Comparison of ENCODE assay signal across 12 mouse cellular contexts in genomic region chr10:67482268-67482667, GRCm38 (mm10). TPM values are rescaled to one million over a fixed set of nuclear protein-coding genes. Genes with fewer than 3 reads are reported as not detected.
DNase-seq lines count a peak whose midpoint lies in the region; ATAC-seq and TF ChIP-seq lines count a peak whose summit lies in the region.
"Had no signal": no experiment of that assay in that cellular context is flagged by ENCODE, and none has a peak within 500 bp of the region (broad histone marks: within the 10 kb centered on the region; RNA-seq: fewer than 3 reads in every experiment).

No protein-coding gene starts in this region.

- WGBS in forebrain, embryonic 13.5 days: 63% methylated on average over 14 of the region's 14 CpGs
- 75% methylated on average over 14 of the region's 14 CpGs for WGBS in forebrain, embryonic 11.5 days
- 21% methylated on average over 14 of the region's 14 CpGs for WGBS in olfactory bulb, adult 2 months
- WGBS in liver, embryonic 11.5 days: 65% methylated on average over 14 of the region's 14 CpGs

- no peak overlapping the region for H3K4me3 ChIP-seq in forebrain, embryonic 13.5 days
- H3K4me3 ChIP-seq in forebrain, embryonic 11.5 days (ENCODE audit: low read depth, low read length): no peak overlapping the region
- peak overlapping the region; percentile 28 for H3K4me3 ChIP-seq in layer of hippocampus, adult 2 months
- 0 out of 2 replicates have a peak overlapping the region, but pooled peaks have one; percentile 0 for H3K4me3 ChIP-seq in olfactory bulb, adult 2 months (ENCODE audit: insufficient read depth, low read depth, low read length)
- H3K4me3 ChIP-seq in liver, embryonic 11.5 days (ENCODE audit: low read depth, low read length): no peak overlapping the region
- H3K4me3 ChIP-seq: heart, embryonic 13.5 days; intestine, embryonic 15.5 days; limb, embryonic 15.5 days; neural tube, embryonic 12.5 days had no signal

- no peak for TF ChIP-seq POLR2A in olfactory bulb, adult 2 months (IDR thresholded peaks at IDR 0.05; ENCODE audit: insufficient read depth, low read depth, low read length)

- H3K27ac ChIP-seq in forebrain, embryonic 13.5 days: no peak overlapping the region
- H3K27ac ChIP-seq in forebrain, embryonic 11.5 days (ENCODE audit: low read depth, low read length): no peak overlapping the region
- H3K27ac ChIP-seq in layer of hippocampus, adult 2 months: peak overlapping the region; percentile 73
- no peak overlapping the region for H3K27ac ChIP-seq in olfactory bulb, adult 2 months (ENCODE audit: insufficient read depth, low read depth, low read length)
- H3K27ac ChIP-seq in liver, embryonic 11.5 days (ENCODE audit: low read depth, low read length): no peak overlapping the region
- H3K27ac ChIP-seq: heart, embryonic 13.5 days; intestine, embryonic 15.5 days; limb, embryonic 15.5 days; neural tube, embryonic 12.5 days had no signal

- DNase-seq in forebrain, embryonic 11.5 days (ENCODE audit: low spot score): no peak
- DNase-seq in cerebellum, adult 9-10 months: peak; percentile 24
- peak; percentile 53 to 80 for DNase-seq in layer of hippocampus, adult 2 months (ENCODE audit: low spot score in 2 of 2)
- DNase-seq in liver, embryonic 11.5 days (ENCODE audit: low spot score): no peak
- no peak for DNase-seq in adrenal gland, adult 2 months
- DNase-seq in urinary bladder, postnatal 25 days (ENCODE audit: low spot score): no peak

- no peak overlapping the region for H3K4me2 ChIP-seq in forebrain, embryonic 13.5 days
- no peak overlapping the region for H3K4me2 ChIP-seq in forebrain, embryonic 11.5 days (ENCODE audit: low read depth, low read length, severe bottlenecking)
- H3K4me2 ChIP-seq in liver, embryonic 11.5 days: no peak overlapping the region
- H3K4me2 ChIP-seq: heart, embryonic 13.5 days; intestine, embryonic 15.5 days; limb, embryonic 15.5 days; neural tube, embryonic 12.5 days had no signal

- H3K27me3 ChIP-seq in forebrain, embryonic 13.5 days: 0 out of 2 replicates have a peak, but pooled peaks cover 2% of the 10 kb centered on the region
- no peaks in the 10 kb centered on the region for H3K27me3 ChIP-seq in forebrain, embryonic 11.5 days (ENCODE audit: control insufficient read depth, insufficient read depth, low read length)
- no peaks in the 10 kb centered on the region for H3K27me3 ChIP-seq in liver, embryonic 11.5 days (replicated peaks; ENCODE audit: control insufficient read depth, insufficient read depth, low read length)
- H3K27me3 ChIP-seq: heart, embryonic 13.5 days; intestine, embryonic 15.5 days; limb, embryonic 15.5 days; neural tube, embryonic 12.5 days had no signal

- H3K4me1 ChIP-seq in forebrain, embryonic 13.5 days: no peaks in the 10 kb centered on the region
- H3K4me1 ChIP-seq in forebrain, embryonic 11.5 days (replicated peaks; ENCODE audit: control insufficient read depth, insufficient read depth, low read length): no peaks in the 10 kb centered on the region
- H3K4me1 ChIP-seq in olfactory bulb, adult 2 months (ENCODE audit: control insufficient read depth, insufficient read depth, low read length): peaks cover 4% of the 10 kb centered on the region; the same call in 1 of the 2 replicates
- no peaks in the 10 kb centered on the region for H3K4me1 ChIP-seq in liver, embryonic 11.5 days (replicated peaks; ENCODE audit: control insufficient read depth, insufficient read depth, low read length)
- H3K4me1 ChIP-seq: heart, embryonic 13.5 days; intestine, embryonic 15.5 days; limb, embryonic 15.5 days; neural tube, embryonic 12.5 days had no signal

- peak; percentile 85; the same call in 1 of the 2 replicates for ATAC-seq in forebrain, embryonic 13.5 days
- no peak for ATAC-seq in forebrain, embryonic 11.5 days (replicated peaks; ENCODE audit: low FRiP score)
- ATAC-seq in liver, embryonic 11.5 days (replicated peaks; ENCODE audit: low FRiP score): no peak
- ATAC-seq: intestine, embryonic 15.5 days had no signal

- peaks cover 7% of the 10 kb centered on the region for H3K9me3 ChIP-seq in forebrain, embryonic 13.5 days (replicated peaks)
- H3K9me3 ChIP-seq in forebrain, embryonic 11.5 days (ENCODE audit: control insufficient read depth, low read length): peaks cover 2% of the 10 kb centered on the region; the same call in 1 of the 2 replicates
- no peaks in the 10 kb centered on the region for H3K9me3 ChIP-seq in liver, embryonic 11.5 days (ENCODE audit: control insufficient read depth, low read length)
- H3K9me3 ChIP-seq: intestine, embryonic 15.5 days had no signal

- no peak for TF ChIP-seq CTCF in layer of hippocampus, adult 2 months (conservative IDR thresholded peaks at IDR 0.05)
- TF ChIP-seq CTCF in olfactory bulb, adult 2 months (IDR thresholded peaks at IDR 0.05; ENCODE audit: insufficient read depth, low read depth, low read length): no peak

- H3K36me3 ChIP-seq in forebrain, embryonic 13.5 days (ENCODE audit: poor library complexity, severe bottlenecking): no peaks in the 10 kb centered on the region
- H3K36me3 ChIP-seq in forebrain, embryonic 11.5 days (ENCODE audit: control insufficient read depth, insufficient read depth, low read length): no peaks in the 10 kb centered on the region
- no peaks in the 10 kb centered on the region for H3K36me3 ChIP-seq in liver, embryonic 11.5 days (ENCODE audit: control insufficient read depth, insufficient read depth, low read length)
- H3K36me3 ChIP-seq: heart, embryonic 13.5 days; intestine, embryonic 15.5 days; limb, embryonic 15.5 days; neural tube, embryonic 12.5 days had no signal

- H3K9ac ChIP-seq in forebrain, embryonic 13.5 days: no peak overlapping the region
- no peak overlapping the region for H3K9ac ChIP-seq in forebrain, embryonic 11.5 days (ENCODE audit: low read length)
- no peak overlapping the region for H3K9ac ChIP-seq in liver, embryonic 11.5 days (ENCODE audit: low read depth, low read length)
- H3K9ac ChIP-seq: heart, embryonic 13.5 days; intestine, embryonic 15.5 days; limb, embryonic 15.5 days; neural tube, embryonic 12.5 days had no signal

RNA-seq across cellular contexts. Expression of gene Egr2, which starts 53.0 kb away (rescaled TPM):
- 0.08 and 0.10 TPM in 2 replicates for polyA plus RNA-seq in forebrain, embryonic 13.5 days (2015; fragmentation: Nextera tagmentation; extraction: Ambion mirVana)
- 0.29 TPM in 1 of 2 replicates, not detected in the other for polyA plus RNA-seq in forebrain, embryonic 11.5 days (2014; fragmentation: Nextera tagmentation; extraction: Ambion mirVana)
- total RNA-seq in layer of hippocampus, adult 2 months (2021): 1 to 10 TPM; 1.7 to 2.2 TPM
- not detected in 2 replicates for polyA plus RNA-seq in olfactory bulb, adult 2 months (2012; ENCODE audit: insufficient read depth, insufficient read length, low replicate concordance, missing spikeins)
- polyA plus RNA-seq in liver, embryonic 11.5 days (2014; fragmentation: Nextera tagmentation; extraction: Ambion mirVana): 0.08 and 0.22 TPM in 2 replicates
- 1 to 10 TPM in 1 of 2 experiments, under 1 TPM in 1; 0.61 to 1.3 TPM for total RNA-seq in adrenal gland, adult 2 months (2021)
- polyA plus RNA-seq in adrenal gland, adult 2 months (2012; rRNA removed): 1.8 and 3.1 TPM in 2 replicates

Comparison
In these comparisons a context has a peak if more than half of its experiments do, and no peak if none do; other contexts are left out.
1. H3K4me3 ChIP-seq: peak in layer of hippocampus, adult 2 months (single experiment) and olfactory bulb, adult 2 months (single experiment); none in forebrain, embryonic 13.5 days (single experiment), forebrain, embryonic 11.5 days (single experiment) and liver, embryonic 11.5 days (single experiment).
2. DNase-seq: peak in cerebellum, adult 9-10 months (single experiment) and layer of hippocampus, adult 2 months (2 of 2); none in forebrain, embryonic 11.5 days (single experiment), liver, embryonic 11.5 days (single experiment), adrenal gland, adult 2 months (single experiment) and urinary bladder, postnatal 25 days (single experiment).